Mouse (Mus musculus): ENCODE measurements at regions not wholly inside any gene's neighbourhood (a gene's known extent, or its start where the extent isn't known, plus 50 kb on each side); places are given as distances from the start of the nearest gene placed in this dataset.

- no peak for TF ChIP-seq CTCF (conservative IDR thresholded peaks at IDR 0.05 in 1 of 2, IDR thresholded peaks at IDR 0.05 in 1 of 2; ENCODE audit: low read depth in 2 of 2, low read length in 2 of 2)
- no peak for TF ChIP-seq JUND (conservative IDR thresholded peaks at IDR 0.05; ENCODE audit: low read depth, low read length)
- TF ChIP-seq RAD21 (IDR thresholded peaks at IDR 0.05; ENCODE audit: low read depth, low read length): no peak
- no peak for TF ChIP-seq USF1 (IDR thresholded peaks at IDR 0.05; ENCODE audit: low read depth, low read length)
- TF ChIP-seq RCOR1 (conservative IDR thresholded peaks at IDR 0.05; ENCODE audit: low read depth, low read length): no peak
- TF ChIP-seq POLR2A (IDR thresholded peaks at IDR 0.05; ENCODE audit: low read depth, low read length): no peak
- no peak for TF ChIP-seq IRF4 (IDR thresholded peaks at IDR 0.05; ENCODE audit: low read depth, low read length)
- no peak for TF ChIP-seq USF2 (conservative IDR thresholded peaks at IDR 0.05; ENCODE audit: low read depth, low read length)
- no peak for TF ChIP-seq ZMIZ1 (IDR thresholded peaks at IDR 0.05; ENCODE audit: low read depth, low read length)
These were observed 377.4 kb upstream of the Mef2c start for GRCm38 (mm10) chr13:83126438-83126837.
